Mouse (Mus musculus) kidney, embryonic 14.5 days (tissue): ENCODE results near the gene Olfr1232. TPM values are rescaled to one million over a fixed set of nuclear protein-coding genes. Genes with fewer than 3 reads are reported as not detected.

ENCODE experiments used
- ATAC-seq: fragments of 200-750 bp; cut with Nextera tagmentation; 2 replicates; pipeline ENCODE4 v1.8.0; 2017; ENCODE audit warnings: moderate number of reproducible peaks, mild to moderate bottlenecking, moderate TSS enrichment, moderate library complexity; ENCODE audit not compliant: low FRiP score, low TSS enrichment
- H3K27ac ChIP-seq: fragments of 300-500 bp; sonication (generic); 2 replicates; pipeline ENCODE4 v1.5.1; 2014; ENCODE audit warnings: low read depth, mild to moderate bottlenecking, low read length, moderate library complexity, mixed read lengths
- H3K27me3 ChIP-seq: fragments of 300-500 bp; sonication (generic); 2 replicates; pipeline ENCODE4 v1.6.1; 2014; ENCODE audit warnings: mild to moderate bottlenecking, low read length; ENCODE audit not compliant: control insufficient read depth, insufficient read depth
- H3K36me3 ChIP-seq: fragments of 300-500 bp; sonication (generic); 2 replicates; pipeline ENCODE4 v1.6.1; 2014; ENCODE audit warnings: low read length, mixed read lengths; ENCODE audit not compliant: control insufficient read depth, insufficient read depth
- H3K4me1 ChIP-seq: fragments of 300-500 bp; sonication (generic); 2 replicates; pipeline ENCODE4 v1.6.1; 2014; ENCODE audit warnings: low read length, mixed read lengths; ENCODE audit not compliant: control insufficient read depth, insufficient read depth
- H3K4me2 ChIP-seq: fragments of 300-500 bp; sonication (generic); replicated peaks from 2 replicates; pipeline ENCODE4 v1.6.1; 2014; ENCODE audit warnings: low read depth, mild to moderate bottlenecking, low read length
- H3K4me3 ChIP-seq: fragments of 300-500 bp; sonication (generic); 2 replicates; pipeline ENCODE4 v1.5.1; 2014; ENCODE audit warnings: mild to moderate bottlenecking, low read length
- H3K9ac ChIP-seq: fragments of 300-500 bp; sonication (generic); 2 replicates; pipeline ENCODE4 v1.6.1; 2014; ENCODE audit warnings: low read depth, mild to moderate bottlenecking, low read length, moderate library complexity
- H3K9me3 ChIP-seq: fragments of 300-500 bp; sonication (generic); 2 replicates; pipeline ENCODE4 v1.6.1; 2016; ENCODE audit warnings: low read length; ENCODE audit not compliant: control insufficient read depth
- WGBS: fragments of 180-500 bp; shearing (Covaris S2); extraction: QIAGEN DNeasy Blood & Tissue Kit; methylation state at CpG from one replicate; pipeline ENCODE4 v1.1.7; 2014; 5-methylcytosine and 5-hydroxymethylcytosine counted together
- polyA plus RNA-seq: library from polyadenylated mRNA; unstranded; fragments of >200 nt; fragmentation: Nextera tagmentation; extraction: Ambion mirVana; gene quantifications from 2 replicates; pipeline ENCODE4 v1.2.1, GENCODE M21; 2014

The Olfr1232 gene
- polyA plus RNA-seq, result not detected in 2 replicates

GRCm38 (mm10) chr2:89329575-89329974, at the start of gene Olfr1232:
Olfr1232 (minus strand) TSS chr2:89329675.
- no peak within 1 kb of the TSS for H3K27ac ChIP-seq
- H3K9ac ChIP-seq, result no peak within 1 kb of the TSS
- H3K4me1 ChIP-seq, result no peaks in the 10 kb centered on the region
- no peaks in the 10 kb centered on the region for H3K9me3 ChIP-seq
- H3K27me3 ChIP-seq, result no peaks in the 10 kb centered on the region
- no peak for ATAC-seq
- no peak within 1 kb of the TSS for H3K4me3 ChIP-seq
- H3K4me2 ChIP-seq, result no peak within 1 kb of the TSS
- no peaks in the 10 kb centered on the region for H3K36me3 ChIP-seq

- Histone ChIP-seq H3K9ac (no peak within 1 kb of the TSS), H3K36me3 (no peaks in the 10 kb centered on the region), H3K27me3 (no peaks in the 10 kb centered on the region), H3K4me1 (no peaks in the 10 kb centered on the region), H3K27ac (no peak within 1 kb of the TSS), H3K4me2 (no peak within 1 kb of the TSS), H3K9me3 (no peaks in the 10 kb centered on the region), H3K4me3 (no peak within 1 kb of the TSS)
- 86% methylated on average over 4 of the region's 4 CpGs for WGBS
- ATAC-seq, result no peak
Observed at GRCm38 (mm10) chr2:89364765-89365164, 35.3 kb upstream of the Olfr1232 start, which contains the start of gene Olfr1234. Olfr1234 (minus strand) TSS chr2:89364865.

GRCm38 (mm10) chr2:89342298-89342697, 12.8 kb upstream of the Olfr1232 start, which contains the start of gene Olfr1233:
Olfr1233 (minus strand) TSS chr2:89342398.
- Histone ChIP-seq H3K27ac (no peak within 1 kb of the TSS), H3K4me3 (no peak within 1 kb of the TSS), H3K9ac (no peak within 1 kb of the TSS), H3K27me3 (no peaks in the 10 kb centered on the region), H3K4me2 (no peak within 1 kb of the TSS), H3K4me1 (no peaks in the 10 kb centered on the region), H3K36me3 (no peaks in the 10 kb centered on the region), H3K9me3 (no peaks in the 10 kb centered on the region)
- no peak for ATAC-seq

- H3K9ac ChIP-seq, result no peak within 1 kb of the TSS
- no peak for ATAC-seq
- no peak within 1 kb of the TSS for H3K27ac ChIP-seq
- no peaks in the 10 kb centered on the region for H3K4me1 ChIP-seq
- H3K36me3 ChIP-seq, result no peaks in the 10 kb centered on the region
- no peaks in the 10 kb centered on the region for H3K27me3 ChIP-seq
- WGBS, result 83% methylated on average over 2 of the region's 2 CpGs
- H3K4me2 ChIP-seq, result no peak within 1 kb of the TSS
- no peak within 1 kb of the TSS for H3K4me3 ChIP-seq
- H3K9me3 ChIP-seq, result no peaks in the 10 kb centered on the region
Observed at GRCm38 (mm10) chr2:89306974-89307373, 22.5 kb downstream of the Olfr1232 start, which contains the start of gene Olfr1231. Olfr1231 (minus strand) TSS chr2:89307074.

- H3K27me3 ChIP-seq, result no peaks in the 10 kb centered on the region
- H3K4me3 ChIP-seq, result no peak within 1 kb of the TSS
- H3K9me3 ChIP-seq, result no peaks in the 10 kb centered on the region
- no peaks in the 10 kb centered on the region for H3K4me1 ChIP-seq
- H3K4me2 ChIP-seq, result no peak within 1 kb of the TSS
- H3K9ac ChIP-seq, result no peak within 1 kb of the TSS
- ATAC-seq, result no peak
- H3K36me3 ChIP-seq, result no peaks in the 10 kb centered on the region
- H3K27ac ChIP-seq, result no peak within 1 kb of the TSS
- WGBS, result 83% methylated on average over 1 of the region's 1 CpGs
Observed at GRCm38 (mm10) chr2:89297168-89297567, 32.3 kb downstream of the Olfr1232 start, which contains the start of gene Olfr1230. Olfr1230 (minus strand) TSS chr2:89297268.

- no peaks in the 10 kb centered on the region for H3K9me3 ChIP-seq
- no peak within 1 kb of the TSS for H3K4me2 ChIP-seq
- 86% methylated on average over 2 of the region's 2 CpGs for WGBS
Observed at GRCm38 (mm10) chr2:89287914-89288313, 41.6 kb downstream of the Olfr1232 start, which contains the start of gene Olfr1229. Olfr1229 (minus strand) TSS chr2:89288014.

More at GRCm38 (mm10) chr2:89287914-89288313, 41.6 kb downstream of the Olfr1232 start, which contains the start of gene Olfr1229:
- Histone ChIP-seq H3K27me3 (no peaks in the 10 kb centered on the region), H3K4me1 (no peaks in the 10 kb centered on the region), H3K4me3 (no peak within 1 kb of the TSS), H3K9ac (no peak within 1 kb of the TSS), H3K36me3 (no peaks in the 10 kb centered on the region), H3K27ac (no peak within 1 kb of the TSS)
- no peak for ATAC-seq

Other genes with a start within 250 kb of the Olfr1232 start
- gene Olfr1219, start 246.2 kb downstream of the Olfr1232 start, polyA plus RNA-seq, result not detected in 2 replicates
- gene Olfr1220, start 222.8 kb downstream of the Olfr1232 start, polyA plus RNA-seq, result not detected in 2 replicates
- gene Olfr1221, start 212.4 kb downstream of the Olfr1232 start, polyA plus RNA-seq, result not detected in 2 replicates
- gene Olfr1222, start 196.6 kb downstream of the Olfr1232 start, polyA plus RNA-seq, result not detected in 2 replicates
- gene Olfr1223, start 178.1 kb downstream of the Olfr1232 start, polyA plus RNA-seq, result not detected in 2 replicates
- gene Olfr1224-ps1, start 165.6 kb downstream of the Olfr1232 start, polyA plus RNA-seq, result not detected in 2 replicates
- gene Olfr1225, start 155.0 kb downstream of the Olfr1232 start, polyA plus RNA-seq, result not detected in 2 replicates
- gene Olfr1226, start 129.6 kb downstream of the Olfr1232 start, polyA plus RNA-seq, result not detected in 2 replicates
- not detected in 2 replicates for gene Olfr1228, start 75.6 kb downstream of the Olfr1232 start, polyA plus RNA-seq
- gene Olfr1229, start 41.7 kb downstream of the Olfr1232 start, polyA plus RNA-seq, result not detected in 2 replicates
- gene Olfr1230, start 32.4 kb downstream of the Olfr1232 start, polyA plus RNA-seq, result not detected in 2 replicates
- not detected in 2 replicates for gene Olfr1231, start 22.6 kb downstream of the Olfr1232 start, polyA plus RNA-seq
- gene Olfr1233, start 12.7 kb upstream of the Olfr1232 start, polyA plus RNA-seq, result not detected in 2 replicates
- gene Olfr1234, start 35.2 kb upstream of the Olfr1232 start, polyA plus RNA-seq, result not detected in 2 replicates
- gene Olfr1238, start 80.0 kb upstream of the Olfr1232 start, polyA plus RNA-seq, result not detected in 2 replicates
- not detected in 2 replicates for gene Olfr1239, start 90.7 kb upstream of the Olfr1232 start, polyA plus RNA-seq
- gene Olfr1240, start 113.3 kb upstream of the Olfr1232 start, polyA plus RNA-seq, result not detected in 2 replicates
- gene Olfr1241, start 157.5 kb upstream of the Olfr1232 start, polyA plus RNA-seq, result not detected in 2 replicates
- gene Olfr1242, start 168.7 kb upstream of the Olfr1232 start, polyA plus RNA-seq, result not detected in 2 replicates
- not detected in 2 replicates for gene Olfr1243, start 201.8 kb upstream of the Olfr1232 start, polyA plus RNA-seq
- gene Olfr1245, start 248.8 kb upstream of the Olfr1232 start, polyA plus RNA-seq, result not detected in 2 replicates